Mouse (Mus musculus): Measurements from ENCODE around the gene Marveld1. TPM values are rescaled to one million over a fixed set of nuclear protein-coding genes. Genes with fewer than 3 reads are reported as not detected.

The Marveld1 gene
- polyA plus RNA-seq, 1 experiment from 2014 or later = 17.1 TPM

GRCm38 (mm10) chr19:42128052-42128740 lies 19.0 kb upstream of the Marveld1 start:
- 4% methylated on average over 23 of the region's 23 CpGs for WGBS
- H3K9me3 ChIP-seq = no peaks in the 10 kb centered on the region
- peak overlapping the region; percentile 96 for H3K27ac ChIP-seq
- ATAC-seq (ENCODE audit: borderline replicate concordance, extremely low read depth, low FRiP score, low TSS enrichment) = no peak
- peak overlapping the region; percentile 67 for H3K4me3 ChIP-seq
- peaks cover 49% of the 10 kb centered on the region for H3K4me1 ChIP-seq
- H3K27me3 ChIP-seq = no peaks in the 10 kb centered on the region
- H3K4me2 ChIP-seq = peak overlapping the region; percentile 84
- peak overlapping the region; percentile 90 for H3K9ac ChIP-seq
- H3K36me3 ChIP-seq = peaks cover 18% of the 10 kb centered on the region

GRCm38 (mm10) chr19:42128787-42129508 lies 18.3 kb upstream of the Marveld1 start, which contains the start of gene Avpi1:
TSS of gene Avpi1 (minus strand) at chr19:42129059.
- Histone ChIP-seq H3K4me3 (peak within 1 kb of the TSS; percentile 67), H3K36me3 (peaks cover 11% of the 10 kb centered on the region), H3K4me1 (peaks cover 49% of the 10 kb centered on the region), H3K9ac (peak within 1 kb of the TSS; percentile 90), H3K27me3 (no peaks in the 10 kb centered on the region), H3K4me2 (peak within 1 kb of the TSS; percentile 84), H3K9me3 (no peaks in the 10 kb centered on the region), H3K27ac (peak within 1 kb of the TSS; percentile 96)
- WGBS = under 1% methylated on average over 53 of the region's 54 CpGs
- peak; percentile 97 for ATAC-seq (ENCODE audit: borderline replicate concordance, extremely low read depth, low FRiP score, low TSS enrichment)

- WGBS = 37% methylated on average over 14 of the region's 14 CpGs
- Histone ChIP-seq H3K9me3 (no peaks in the 10 kb centered on the region), H3K4me1 (peaks cover 47% of the 10 kb centered on the region), H3K4me2 (peak overlapping the region; percentile 84), H3K36me3 (peaks cover 3% of the 10 kb centered on the region; the same call in 1 of the 2 replicates), H3K9ac (no peak overlapping the region), H3K27ac (peak overlapping the region; percentile 96), H3K27me3 (no peaks in the 10 kb centered on the region), H3K4me3 (peak overlapping the region; percentile 67)
- peak; percentile 4; the same call in 1 of the 2 replicates for ATAC-seq (ENCODE audit: borderline replicate concordance, extremely low read depth, low FRiP score, low TSS enrichment)
Measured at GRCm38 (mm10) chr19:42129509-42130293, 17.5 kb upstream of the Marveld1 start.

- no peak overlapping the region for H3K4me3 ChIP-seq
- H3K9me3 ChIP-seq = no peaks in the 10 kb centered on the region
- 58% methylated on average over 3 of the region's 3 CpGs for WGBS
- H3K4me2 ChIP-seq = no peak overlapping the region
- ATAC-seq (ENCODE audit: borderline replicate concordance, extremely low read depth, low FRiP score, low TSS enrichment) = no peak
- H3K27ac ChIP-seq = peak overlapping the region; percentile 96
- H3K27me3 ChIP-seq = no peaks in the 10 kb centered on the region
- no peak overlapping the region for H3K9ac ChIP-seq
- H3K36me3 ChIP-seq = no peaks in the 10 kb centered on the region; the same call in 1 of the 2 replicates
- peaks cover 42% of the 10 kb centered on the region for H3K4me1 ChIP-seq
Measured at GRCm38 (mm10) chr19:42130294-42130606, 16.9 kb upstream of the Marveld1 start.

- no peak overlapping the region for H3K9ac ChIP-seq
- H3K27me3 ChIP-seq = no peaks in the 10 kb centered on the region
- peak overlapping the region; percentile 36 for H3K27ac ChIP-seq
- ATAC-seq (ENCODE audit: borderline replicate concordance, extremely low read depth, low FRiP score, low TSS enrichment) = no peak
- H3K36me3 ChIP-seq = no peaks in the 10 kb centered on the region
- WGBS = 59% methylated on average over 5 of the region's 5 CpGs
- peaks cover 38% of the 10 kb centered on the region for H3K4me1 ChIP-seq
- H3K4me3 ChIP-seq = no peak overlapping the region
- H3K9me3 ChIP-seq = no peaks in the 10 kb centered on the region
- no peak overlapping the region for H3K4me2 ChIP-seq
Measured at GRCm38 (mm10) chr19:42131101-42131500, 16.1 kb upstream of the Marveld1 start.

- Histone ChIP-seq H3K9me3 (no peaks in the 10 kb centered on the region), H3K27me3 (no peaks in the 10 kb centered on the region), H3K4me1 (peaks cover 9% of the 10 kb centered on the region), H3K9ac (no peak overlapping the region), H3K36me3 (no peaks in the 10 kb centered on the region), H3K4me2 (no peak overlapping the region), H3K4me3 (no peak overlapping the region), H3K27ac (no peak overlapping the region)
- ATAC-seq (ENCODE audit: borderline replicate concordance, extremely low read depth, low FRiP score, low TSS enrichment) = no peak
Measured at GRCm38 (mm10) chr19:42135070-42135469, 12.1 kb upstream of the Marveld1 start.

DNA sequence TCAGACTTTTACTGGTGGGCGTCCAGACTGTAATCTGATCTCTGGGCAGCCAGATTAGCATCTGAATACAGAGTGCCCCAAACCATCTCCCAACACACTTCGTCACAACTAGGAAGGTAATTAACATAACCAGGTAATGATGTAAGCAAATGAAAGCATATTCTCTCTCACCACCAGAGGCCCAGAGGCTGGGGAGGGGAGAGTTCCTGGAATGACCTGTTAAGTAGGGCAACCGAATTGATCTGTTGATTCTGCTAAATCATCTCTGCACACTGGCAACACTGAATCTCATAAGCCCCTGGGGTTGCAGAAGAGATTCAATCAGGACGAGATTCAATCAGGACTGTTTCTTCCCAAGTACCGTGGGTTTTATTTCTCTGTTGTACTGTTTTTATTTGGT lies 11.1 kb upstream of the Marveld1 start:
- H3K27ac ChIP-seq = no peak overlapping the region
- no peaks in the 10 kb centered on the region for H3K9me3 ChIP-seq
- WGBS = 30% methylated on average over 5 of the region's 5 CpGs
- no peak overlapping the region for H3K4me2 ChIP-seq
- no peaks in the 10 kb centered on the region for H3K36me3 ChIP-seq
- H3K9ac ChIP-seq = no peak overlapping the region
- H3K4me1 ChIP-seq = no peaks in the 10 kb centered on the region
- ATAC-seq (ENCODE audit: borderline replicate concordance, extremely low read depth, low FRiP score, low TSS enrichment) = no peak
- H3K4me3 ChIP-seq = no peak overlapping the region
- no peaks in the 10 kb centered on the region for H3K27me3 ChIP-seq

DNA sequence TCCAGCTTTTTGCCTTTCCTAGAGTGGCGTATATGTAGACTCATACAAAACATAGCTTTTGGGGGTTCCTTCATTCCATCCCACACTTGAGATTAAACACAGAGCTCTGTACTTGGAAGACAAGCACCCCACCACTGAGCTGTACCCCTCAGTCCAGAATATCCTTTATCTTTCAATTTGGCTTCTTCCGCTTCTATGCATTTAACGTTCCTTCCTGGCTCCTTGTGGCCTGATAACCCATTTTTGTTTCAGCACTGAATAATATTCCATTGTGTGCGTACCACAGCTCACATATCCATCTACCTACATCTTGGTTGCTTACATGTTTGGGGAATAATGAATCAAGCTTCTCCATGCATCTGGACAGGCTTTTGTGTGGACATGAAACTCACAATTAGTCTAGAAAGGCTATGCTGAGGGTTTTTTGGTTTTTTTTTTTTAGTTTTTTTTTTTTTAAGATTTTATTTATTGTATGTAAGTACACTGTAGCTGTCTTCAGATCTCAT lies 10.0 kb upstream of the Marveld1 start:
- H3K9ac ChIP-seq = no peak overlapping the region
- ATAC-seq (ENCODE audit: borderline replicate concordance, extremely low read depth, low FRiP score, low TSS enrichment) = no peak
- H3K4me2 ChIP-seq = no peak overlapping the region
- no peak overlapping the region for H3K27ac ChIP-seq
- no peaks in the 10 kb centered on the region for H3K9me3 ChIP-seq
- no peaks in the 10 kb centered on the region for H3K4me1 ChIP-seq
- H3K4me3 ChIP-seq = no peak overlapping the region
- WGBS = 87% methylated on average over 4 of the region's 4 CpGs
- no peaks in the 10 kb centered on the region for H3K36me3 ChIP-seq
- H3K27me3 ChIP-seq = no peaks in the 10 kb centered on the region

- H3K4me1 ChIP-seq = no peaks in the 10 kb centered on the region
- H3K27ac ChIP-seq = no peak overlapping the region
- H3K9ac ChIP-seq = no peak overlapping the region
- H3K36me3 ChIP-seq = no peaks in the 10 kb centered on the region
- no peak for ATAC-seq (ENCODE audit: borderline replicate concordance, extremely low read depth, low FRiP score, low TSS enrichment)
- no peak overlapping the region for H3K4me2 ChIP-seq
- no peaks in the 10 kb centered on the region for H3K9me3 ChIP-seq
- H3K27me3 ChIP-seq = no peaks in the 10 kb centered on the region
- 77% methylated on average over 15 of the region's 15 CpGs for WGBS
- H3K4me3 ChIP-seq = no peak overlapping the region
Measured at GRCm38 (mm10) chr19:42138517-42139285, 8.5 kb upstream of the Marveld1 start.

DNA sequence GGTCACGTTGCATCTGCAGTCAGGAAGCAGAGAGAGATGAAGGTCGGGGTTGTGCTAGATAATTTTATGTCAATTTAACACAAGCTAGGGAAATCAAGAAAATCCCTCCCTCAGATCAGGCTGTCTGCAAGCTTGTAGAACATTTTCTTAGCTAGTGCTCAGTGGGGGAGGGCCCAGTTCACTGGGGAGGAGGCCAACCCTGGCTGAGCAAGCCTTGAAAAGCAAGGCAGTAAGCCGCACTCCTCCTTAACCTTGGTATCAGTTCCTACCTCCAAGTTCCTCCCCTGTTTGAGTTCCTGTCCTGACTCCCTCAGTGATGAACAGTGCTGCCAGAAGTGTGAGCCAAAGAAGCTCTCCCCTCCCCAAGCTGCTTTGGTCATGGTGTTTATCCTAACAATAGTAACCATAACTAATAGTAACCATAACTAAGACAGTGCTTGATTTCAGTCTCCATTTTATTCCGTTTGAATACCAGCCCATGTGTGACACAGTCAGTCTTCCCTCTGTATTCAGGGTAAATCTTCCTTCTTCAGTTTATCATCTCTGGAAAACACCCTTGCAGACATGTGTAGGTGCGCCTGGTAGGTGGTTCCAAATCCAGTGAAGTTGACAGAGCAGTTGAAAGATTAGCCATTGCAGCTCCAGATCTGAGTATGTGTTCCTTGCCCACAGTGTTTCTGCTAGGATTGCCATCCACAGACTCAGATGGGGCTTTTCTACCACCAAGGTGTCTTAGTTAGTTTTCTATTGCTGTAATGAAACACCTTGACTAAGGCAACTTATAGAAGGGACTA lies 7.3 kb upstream of the Marveld1 start:
- no peak overlapping the region for H3K27ac ChIP-seq
- peaks cover 11% of the 10 kb centered on the region for H3K4me1 ChIP-seq
- H3K9me3 ChIP-seq = no peaks in the 10 kb centered on the region
- H3K4me2 ChIP-seq = no peak overlapping the region
- H3K9ac ChIP-seq = no peak overlapping the region
- WGBS = 68% methylated on average over 5 of the region's 5 CpGs
- ATAC-seq (ENCODE audit: borderline replicate concordance, extremely low read depth, low FRiP score, low TSS enrichment) = no peak
- no peaks in the 10 kb centered on the region for H3K27me3 ChIP-seq
- H3K4me3 ChIP-seq = no peak overlapping the region
- no peaks in the 10 kb centered on the region for H3K36me3 ChIP-seq

GRCm38 (mm10) chr19:42141998-42142397 lies 5.2 kb upstream of the Marveld1 start:
- Histone ChIP-seq H3K36me3 (no peaks in the 10 kb centered on the region), H3K9ac (no peak overlapping the region), H3K9me3 (no peaks in the 10 kb centered on the region), H3K27ac (no peak overlapping the region), H3K4me3 (no peak overlapping the region), H3K4me2 (no peak overlapping the region), H3K27me3 (no peaks in the 10 kb centered on the region), H3K4me1 (peaks cover 29% of the 10 kb centered on the region)
- 76% methylated on average over 3 of the region's 3 CpGs for WGBS
- ATAC-seq (ENCODE audit: borderline replicate concordance, extremely low read depth, low FRiP score, low TSS enrichment) = no peak
